Mouse (Mus musculus): ENCODE results near the gene Fam71a. TPM values are rescaled to one million over a fixed set of nuclear protein-coding genes. Genes with fewer than 3 reads are reported as not detected.
"Not testable (repeated sequence)": the region's sequence is repeated elsewhere in the genome, so short reads cannot be mapped to it uniquely, and the experiment has no call there.

Gene Fam71a
- polyA plus RNA-seq, 1 experiment from 2014 or later = not detected

- Histone ChIP-seq H3K9ac (ENCODE audit: low read depth, low read length) (no peak overlapping the region), H3K27ac (no peak overlapping the region), H3K36me3 (ENCODE audit: insufficient read depth, low read length) (no peaks in the 10 kb centered on the region), H3K9me3 (replicated peaks; ENCODE audit: low read length) (no peaks in the 10 kb centered on the region), H3K27me3 (ENCODE audit: insufficient read depth, low read length) (no peaks in the 10 kb centered on the region), H3K4me1 (replicated peaks; ENCODE audit: insufficient read depth, low read length) (peaks cover 7% of the 10 kb centered on the region; the same call in 1 of the 2 replicates), H3K4me2 (ENCODE audit: low read length) (no peak overlapping the region), H3K4me3 (replicated peaks; ENCODE audit: low read depth, low read length) (no peak overlapping the region)
- 32% methylated on average over 4 of the region's 4 CpGs for WGBS
- ATAC-seq (replicated peaks; ENCODE audit: low FRiP score, low read depth) = no peak
- peak; percentile 79 for TF ChIP-seq CTCF (IDR thresholded peaks at IDR 0.05; ENCODE audit: low read depth)
- peak; percentile 72 for DNase-seq (ENCODE audit: low spot score)
These were observed 11.6 kb downstream of the Fam71a start for GRCm38 (mm10) chr1:191153052-191153451.

GRCm38 (mm10) chr1:191150924-191151605 lies 13.6 kb downstream of the Fam71a start:
- no peak for ATAC-seq (replicated peaks; ENCODE audit: low FRiP score, low read depth)
- Histone ChIP-seq H3K4me3 (replicated peaks; ENCODE audit: low read depth, low read length) (no peak overlapping the region), H3K27ac (no peak overlapping the region), H3K4me2 (ENCODE audit: low read length) (no peak overlapping the region), H3K36me3 (ENCODE audit: insufficient read depth, low read length) (no peaks in the 10 kb centered on the region), H3K9me3 (replicated peaks; ENCODE audit: low read length) (no peaks in the 10 kb centered on the region), H3K27me3 (ENCODE audit: insufficient read depth, low read length) (no peaks in the 10 kb centered on the region), H3K9ac (ENCODE audit: low read depth, low read length) (no peak overlapping the region), H3K4me1 (replicated peaks; ENCODE audit: insufficient read depth, low read length) (peaks cover 7% of the 10 kb centered on the region; the same call in 1 of the 2 replicates)
- 50% methylated on average over 8 of the region's 8 CpGs for WGBS
- DNase-seq (ENCODE audit: low spot score) = peak; percentile 64
- TF ChIP-seq CTCF (IDR thresholded peaks at IDR 0.05; ENCODE audit: low read depth) = no peak

GRCm38 (mm10) chr1:191149489-191149888 lies 15.1 kb downstream of the Fam71a start:
- not testable (repeated sequence) for H3K36me3 ChIP-seq (ENCODE audit: insufficient read depth, low read length); H3K27me3 ChIP-seq (ENCODE audit: insufficient read depth, low read length); H3K4me3 ChIP-seq (replicated peaks; ENCODE audit: low read depth, low read length); H3K9ac ChIP-seq (ENCODE audit: low read depth, low read length); ATAC-seq (replicated peaks; ENCODE audit: low FRiP score, low read depth); DNase-seq (ENCODE audit: low spot score); H3K4me2 ChIP-seq (ENCODE audit: low read length); H3K27ac ChIP-seq; H3K4me1 ChIP-seq (replicated peaks; ENCODE audit: insufficient read depth, low read length); H3K9me3 ChIP-seq (replicated peaks; ENCODE audit: low read length)
- 86% methylated on average over 5 of the region's 5 CpGs for WGBS

- Histone ChIP-seq H3K4me2 (ENCODE audit: low read length) (no peak overlapping the region), H3K4me1 (replicated peaks; ENCODE audit: insufficient read depth, low read length) (no peaks in the 10 kb centered on the region), H3K9ac (ENCODE audit: low read depth, low read length) (no peak overlapping the region), H3K27ac (no peak overlapping the region), H3K27me3 (ENCODE audit: insufficient read depth, low read length) (no peaks in the 10 kb centered on the region), H3K36me3 (ENCODE audit: insufficient read depth, low read length) (no peaks in the 10 kb centered on the region), H3K4me3 (replicated peaks; ENCODE audit: low read depth, low read length) (no peak overlapping the region), H3K9me3 (replicated peaks; ENCODE audit: low read length) (no peaks in the 10 kb centered on the region)
- ATAC-seq (replicated peaks; ENCODE audit: low FRiP score, low read depth) = no peak
- no peak for DNase-seq (ENCODE audit: low spot score)
- TF ChIP-seq CTCF (IDR thresholded peaks at IDR 0.05; ENCODE audit: low read depth) = no peak
- WGBS = 54% methylated on average over 8 of the region's 8 CpGs
These were observed 23.6 kb downstream of the Fam71a start for GRCm38 (mm10) chr1:191140983-191141382.

GRCm38 (mm10) chr1:191138874-191139495 lies 25.6 kb downstream of the Fam71a start:
- 71% methylated on average over 7 of the region's 7 CpGs for WGBS
- Histone ChIP-seq H3K4me3 (replicated peaks; ENCODE audit: low read depth, low read length) (no peak overlapping the region), H3K36me3 (ENCODE audit: insufficient read depth, low read length) (no peaks in the 10 kb centered on the region), H3K27ac (no peak overlapping the region), H3K4me1 (replicated peaks; ENCODE audit: insufficient read depth, low read length) (no peaks in the 10 kb centered on the region), H3K27me3 (ENCODE audit: insufficient read depth, low read length) (no peaks in the 10 kb centered on the region), H3K9me3 (replicated peaks; ENCODE audit: low read length) (no peaks in the 10 kb centered on the region), H3K4me2 (ENCODE audit: low read length) (no peak overlapping the region), H3K9ac (ENCODE audit: low read depth, low read length) (no peak overlapping the region)
- DNase-seq (ENCODE audit: low spot score) = no peak
- ATAC-seq (replicated peaks; ENCODE audit: low FRiP score, low read depth) = no peak
- no peak for TF ChIP-seq CTCF (IDR thresholded peaks at IDR 0.05; ENCODE audit: low read depth)

- TF ChIP-seq CTCF (IDR thresholded peaks at IDR 0.05; ENCODE audit: low read depth) = no peak
- WGBS = 90% methylated on average over 4 of the region's 4 CpGs
These were observed 26.2 kb downstream of the Fam71a start for GRCm38 (mm10) chr1:191138436-191138835.

More at GRCm38 (mm10) chr1:191138436-191138835, 26.2 kb downstream of the Fam71a start:
- no peaks in the 10 kb centered on the region for H3K36me3 ChIP-seq (ENCODE audit: insufficient read depth, low read length)
- no peak for ATAC-seq (replicated peaks; ENCODE audit: low FRiP score, low read depth)
- H3K9me3 ChIP-seq (replicated peaks; ENCODE audit: low read length) = no peaks in the 10 kb centered on the region
- no peak overlapping the region for H3K27ac ChIP-seq
- H3K4me1 ChIP-seq (replicated peaks; ENCODE audit: insufficient read depth, low read length) = no peaks in the 10 kb centered on the region
- no peak for DNase-seq (ENCODE audit: low spot score)
- H3K4me2 ChIP-seq (ENCODE audit: low read length) = no peak overlapping the region
- H3K4me3 ChIP-seq (replicated peaks; ENCODE audit: low read depth, low read length) = no peak overlapping the region
- no peaks in the 10 kb centered on the region for H3K27me3 ChIP-seq (ENCODE audit: insufficient read depth, low read length)
- no peak overlapping the region for H3K9ac ChIP-seq (ENCODE audit: low read depth, low read length)

Data from kidney, postnatal 0 days (tissue).